8 mouse cellular contexts compared by ENCODE assay signal in genomic region chr3:96575272-96575984, GRCm38 (mm10). TPM values are rescaled to one million over a fixed set of nuclear protein-coding genes. Genes with fewer than 3 reads are reported as not detected.
DNase-seq lines count a peak whose midpoint lies in the region; ATAC-seq lines count a peak whose summit lies in the region.

No protein-coding gene starts in this region.

- H3K9ac ChIP-seq in forebrain, embryonic 15.5 days (replicated peaks), result no peak overlapping the region
- no peak overlapping the region for H3K9ac ChIP-seq in liver, embryonic 13.5 days
- no peak overlapping the region for H3K9ac ChIP-seq in hindbrain, embryonic 14.5 days

- 0 out of 2 replicates have a peak overlapping the region, but pooled peaks have one; percentile 11 for H3K27ac ChIP-seq in forebrain, embryonic 10.5 days
- H3K27ac ChIP-seq in forebrain, embryonic 15.5 days (replicated peaks), result no peak overlapping the region
- peak overlapping the region; percentile 100 for H3K27ac ChIP-seq in brown adipose tissue, adult 24 weeks (replicated peaks; ENCODE audit: low read depth, low read length)
- H3K27ac ChIP-seq in liver, embryonic 13.5 days, result 0 out of 2 replicates have a peak overlapping the region, but pooled peaks have one; percentile 53
- H3K27ac ChIP-seq in hindbrain, embryonic 14.5 days, result no peak overlapping the region

- peaks cover 40% of the 10 kb centered on the region for H3K4me1 ChIP-seq in forebrain, embryonic 10.5 days
- peaks cover 14% of the 10 kb centered on the region for H3K4me1 ChIP-seq in forebrain, embryonic 15.5 days
- H3K4me1 ChIP-seq in brown adipose tissue, adult 24 weeks (ENCODE audit: control insufficient read depth, insufficient read depth, insufficient read length, low read length), result peaks cover 53% of the 10 kb centered on the region
- peaks cover 68% of the 10 kb centered on the region for H3K4me1 ChIP-seq in liver, embryonic 13.5 days (replicated peaks)
- peaks cover 7% of the 10 kb centered on the region; the same call in 1 of the 2 replicates for H3K4me1 ChIP-seq in hindbrain, embryonic 14.5 days (replicated peaks; ENCODE audit: control insufficient read depth, insufficient read depth, low read length)

- H3K36me3 ChIP-seq in forebrain, embryonic 10.5 days (replicated peaks), result no peaks in the 10 kb centered on the region
- H3K36me3 ChIP-seq in forebrain, embryonic 15.5 days, result no peaks in the 10 kb centered on the region
- H3K36me3 ChIP-seq in liver, embryonic 13.5 days, result no peaks in the 10 kb centered on the region
- H3K36me3 ChIP-seq in hindbrain, embryonic 14.5 days (replicated peaks; ENCODE audit: control insufficient read depth, insufficient read depth), result 0 out of 2 replicates have a peak, but pooled peaks cover 4% of the 10 kb centered on the region

- H3K4me3 ChIP-seq in forebrain, embryonic 10.5 days, result no peak overlapping the region
- no peak overlapping the region for H3K4me3 ChIP-seq in forebrain, embryonic 15.5 days
- peak overlapping the region; percentile 37 for H3K4me3 ChIP-seq in brown adipose tissue, adult 24 weeks (ENCODE audit: insufficient read depth, low read depth, low read length)
- 0 out of 2 replicates have a peak overlapping the region, but pooled peaks have one; percentile 45 for H3K4me3 ChIP-seq in liver, embryonic 13.5 days (replicated peaks)
- H3K4me3 ChIP-seq in hindbrain, embryonic 14.5 days (replicated peaks; ENCODE audit: low read length), result no peak overlapping the region

- WGBS in forebrain, embryonic 10.5 days, result 90% methylated on average over 8 of the region's 8 CpGs
- WGBS in forebrain, embryonic 15.5 days, result 96% methylated on average over 8 of the region's 8 CpGs
- WGBS in liver, embryonic 13.5 days (ENCODE audit: insufficient replicate concordance), result 84% methylated on average over 8 of the region's 8 CpGs
- 83% methylated on average over 8 of the region's 8 CpGs for WGBS in hindbrain, embryonic 14.5 days

- no peak for ATAC-seq in forebrain, embryonic 15.5 days (replicated peaks)
- ATAC-seq in liver, embryonic 13.5 days (ENCODE audit: low read depth), result no peak
- no peak for ATAC-seq in hindbrain, embryonic 14.5 days (ENCODE audit: low FRiP score)

- intact Hi-C loops in heart, postnatal 36 days (cut with DNase I), result no loop called here

- no peak overlapping the region for H3K4me2 ChIP-seq in forebrain, embryonic 15.5 days (replicated peaks)
- peak overlapping the region; percentile 71 for H3K4me2 ChIP-seq in liver, embryonic 13.5 days
- H3K4me2 ChIP-seq in hindbrain, embryonic 14.5 days (replicated peaks), result no peak overlapping the region

- DNase-seq in forebrain, embryonic 10.5 days (ENCODE audit: extremely low spot score, low spot score), result no peak
- DNase-seq in heart, postnatal 36 days, result peak; percentile 80 to 84
- DNase-seq in liver, embryonic 13.5 days, result no peak
- DNase-seq in spleen, postnatal 14 days (ENCODE audit: low spot score in 2 of 2), result no peak
- no peak for DNase-seq in layer of hippocampus, postnatal 25 days (ENCODE audit: extremely low spot score in 1 of 2, low spot score in 1 of 2)
- DNase-seq in hindbrain, embryonic 14.5 days (ENCODE audit: low spot score), result no peak

- no peaks in the 10 kb centered on the region; the same call in 1 of the 2 replicates for H3K27me3 ChIP-seq in forebrain, embryonic 10.5 days (ENCODE audit: poor library complexity, severe bottlenecking)
- no peaks in the 10 kb centered on the region for H3K27me3 ChIP-seq in forebrain, embryonic 15.5 days
- no peaks in the 10 kb centered on the region for H3K27me3 ChIP-seq in liver, embryonic 13.5 days
- H3K27me3 ChIP-seq in hindbrain, embryonic 14.5 days (ENCODE audit: control insufficient read depth, insufficient read depth, low read length), result no peaks in the 10 kb centered on the region

- no peaks in the 10 kb centered on the region for H3K9me3 ChIP-seq in forebrain, embryonic 10.5 days
- H3K9me3 ChIP-seq in forebrain, embryonic 15.5 days, result no peaks in the 10 kb centered on the region
- H3K9me3 ChIP-seq in liver, embryonic 13.5 days (replicated peaks), result no peaks in the 10 kb centered on the region
- H3K9me3 ChIP-seq in hindbrain, embryonic 14.5 days (ENCODE audit: control insufficient read depth, low read length), result no peaks in the 10 kb centered on the region

RNA-seq across cellular contexts. Expression of gene Gm16253, which starts 1.4 kb away (rescaled TPM):
- 0.66 and 1.6 TPM in 2 replicates for polyA plus RNA-seq in forebrain, embryonic 10.5 days (2016; fragmentation: Nextera tagmentation; extraction: Ambion mirVana)
- polyA plus RNA-seq in forebrain, embryonic 15.5 days (2015; fragmentation: Nextera tagmentation; extraction: Ambion mirVana), result 0.92 and 2.0 TPM in 2 replicates
- not detected in 2 replicates for polyA plus RNA-seq in brown adipose tissue, adult 24 weeks (2012; ENCODE audit: insufficient read depth, insufficient read length, missing spikeins)
- 1 to 10 TPM in 1 of 2 experiments, under 1 TPM in 1; 0.89 to 2.8 TPM for total RNA-seq in heart, postnatal 36 days (2021)
- polyA plus RNA-seq in liver, embryonic 13.5 days (2015; fragmentation: Nextera tagmentation; extraction: Ambion mirVana), result 0.29 TPM in 1 of 2 replicates, not detected in the other
- total RNA-seq in layer of hippocampus, postnatal 25 days (2021), result not detected
- 0.39 TPM in 1 of 2 replicates, not detected in the other for polyA plus RNA-seq in hindbrain, embryonic 14.5 days (2014; fragmentation: Nextera tagmentation; extraction: Ambion mirVana)

RNA-seq across cellular contexts. Expression of gene Txnip, which starts 17.7 kb away (rescaled TPM):
- 26.8 and 27.9 TPM in 2 replicates for polyA plus RNA-seq in forebrain, embryonic 10.5 days (2016; fragmentation: Nextera tagmentation; extraction: Ambion mirVana)
- polyA plus RNA-seq in forebrain, embryonic 15.5 days (2015; fragmentation: Nextera tagmentation; extraction: Ambion mirVana), result 68.4 and 69.3 TPM in 2 replicates
- polyA plus RNA-seq in brown adipose tissue, adult 24 weeks (2012; ENCODE audit: insufficient read depth, insufficient read length, missing spikeins), result 1,091 and 1,303 TPM in 2 replicates
- 1,000 to 10,000 TPM in 1 of 2 experiments, 100 to 1,000 TPM in 1; 646 to 1,158 TPM for total RNA-seq in heart, postnatal 36 days (2021)
- polyA plus RNA-seq in liver, embryonic 13.5 days (2015; fragmentation: Nextera tagmentation; extraction: Ambion mirVana), result 29.7 and 29.9 TPM in 2 replicates
- 10 to 100 TPM; 20.7 to 25.0 TPM for total RNA-seq in layer of hippocampus, postnatal 25 days (2021)
- polyA plus RNA-seq in hindbrain, embryonic 14.5 days (2014; fragmentation: Nextera tagmentation; extraction: Ambion mirVana), result 53.2 and 71.4 TPM in 2 replicates

RNA-seq across cellular contexts. Expression of gene Polr3gl, which starts 18.6 kb away (rescaled TPM):
- 23.8 and 27.3 TPM in 2 replicates for polyA plus RNA-seq in forebrain, embryonic 10.5 days (2016; fragmentation: Nextera tagmentation; extraction: Ambion mirVana)
- polyA plus RNA-seq in forebrain, embryonic 15.5 days (2015; fragmentation: Nextera tagmentation; extraction: Ambion mirVana), result 42.4 and 45.3 TPM in 2 replicates
- 39.0 and 72.4 TPM in 2 replicates for polyA plus RNA-seq in brown adipose tissue, adult 24 weeks (2012; ENCODE audit: insufficient read depth, insufficient read length, missing spikeins)
- total RNA-seq in heart, postnatal 36 days (2021), result 10 to 100 TPM; 30.3 to 33.0 TPM
- 13.0 and 13.5 TPM in 2 replicates for polyA plus RNA-seq in liver, embryonic 13.5 days (2015; fragmentation: Nextera tagmentation; extraction: Ambion mirVana)
- total RNA-seq in layer of hippocampus, postnatal 25 days (2021), result 10 to 100 TPM; 23.8 to 29.7 TPM
- 11.0 and 18.5 TPM in 2 replicates for polyA plus RNA-seq in hindbrain, embryonic 14.5 days (2014; fragmentation: Nextera tagmentation; extraction: Ambion mirVana)

RNA-seq across cellular contexts. Expression of gene Ankrd34a, which starts 21.0 kb away (rescaled TPM):
- polyA plus RNA-seq in forebrain, embryonic 10.5 days (2016; fragmentation: Nextera tagmentation; extraction: Ambion mirVana), result 1.2 TPM in 2 replicates
- 12.5 and 13.4 TPM in 2 replicates for polyA plus RNA-seq in forebrain, embryonic 15.5 days (2015; fragmentation: Nextera tagmentation; extraction: Ambion mirVana)
- not detected in 2 replicates for polyA plus RNA-seq in brown adipose tissue, adult 24 weeks (2012; ENCODE audit: insufficient read depth, insufficient read length, missing spikeins)
- total RNA-seq in heart, postnatal 36 days (2021), result 1 to 10 TPM; 1.3 to 2.2 TPM
- 0.12 and 0.14 TPM in 2 replicates for polyA plus RNA-seq in liver, embryonic 13.5 days (2015; fragmentation: Nextera tagmentation; extraction: Ambion mirVana)
- 10 to 100 TPM; 50.9 to 62.3 TPM for total RNA-seq in layer of hippocampus, postnatal 25 days (2021)
- polyA plus RNA-seq in hindbrain, embryonic 14.5 days (2014; fragmentation: Nextera tagmentation; extraction: Ambion mirVana), result 17.5 and 22.3 TPM in 2 replicates

RNA-seq across cellular contexts. Expression of gene Lix1l, which starts 25.5 kb away (rescaled TPM):
- 3.2 and 3.9 TPM in 2 replicates for polyA plus RNA-seq in forebrain, embryonic 10.5 days (2016; fragmentation: Nextera tagmentation; extraction: Ambion mirVana)
- 5.0 and 6.4 TPM in 2 replicates for polyA plus RNA-seq in forebrain, embryonic 15.5 days (2015; fragmentation: Nextera tagmentation; extraction: Ambion mirVana)
- 10.0 and 11.0 TPM in 2 replicates for polyA plus RNA-seq in brown adipose tissue, adult 24 weeks (2012; ENCODE audit: insufficient read depth, insufficient read length, missing spikeins)
- 10 to 100 TPM; 27.6 to 32.1 TPM for total RNA-seq in heart, postnatal 36 days (2021)
- 0.73 and 0.87 TPM in 2 replicates for polyA plus RNA-seq in liver, embryonic 13.5 days (2015; fragmentation: Nextera tagmentation; extraction: Ambion mirVana)
- total RNA-seq in layer of hippocampus, postnatal 25 days (2021), result 10 to 100 TPM; 29.2 to 29.4 TPM
- 6.1 and 6.4 TPM in 2 replicates for polyA plus RNA-seq in hindbrain, embryonic 14.5 days (2014; fragmentation: Nextera tagmentation; extraction: Ambion mirVana)

Comparison
In these comparisons a context has a peak if more than half of its experiments do, and no peak if none do; other contexts are left out.
1. H3K27ac ChIP-seq: peak in forebrain, embryonic 10.5 days (single experiment), brown adipose tissue, adult 24 weeks (single experiment) and liver, embryonic 13.5 days (single experiment); none in forebrain, embryonic 15.5 days (single experiment) and hindbrain, embryonic 14.5 days (single experiment).
2. DNase-seq: peak in heart, postnatal 36 days (2 of 2); none in forebrain, embryonic 10.5 days (single experiment), liver, embryonic 13.5 days (single experiment), spleen, postnatal 14 days (0 of 2), layer of hippocampus, postnatal 25 days (0 of 2) and hindbrain, embryonic 14.5 days (single experiment).
3. H3K4me3 ChIP-seq: peak in brown adipose tissue, adult 24 weeks (single experiment) and liver, embryonic 13.5 days (single experiment); none in forebrain, embryonic 10.5 days (single experiment), forebrain, embryonic 15.5 days (single experiment) and hindbrain, embryonic 14.5 days (single experiment).
4. RNA of gene Txnip, which starts 17.7 kb away (polyA plus RNA-seq): 1,091 to 1,303 TPM in brown adipose tissue, adult 24 weeks; 53.2 to 71.4 TPM in hindbrain, embryonic 14.5 days, 68.4 to 69.3 TPM in forebrain, embryonic 15.5 days, 29.7 to 29.9 TPM in liver, embryonic 13.5 days and 26.8 to 27.9 TPM in forebrain, embryonic 10.5 days; every median in the first group is over 10 times any median in the second.